Mouse (Mus musculus) bone marrow macrophage, adult 2 months (primary cell): ENCODE measurements around the gene Jmjd1c.

ENCODE experiments used
- CTCF ChIP-seq: IDR thresholded peaks from 2 replicates; pipeline ENCODE4 v1.5.1; 2012; ENCODE audit warnings: low read depth, mild to moderate bottlenecking, low read length, moderate library complexity
- POLR2A ChIP-seq: IDR thresholded peaks from 2 replicates; pipeline ENCODE4 v1.6.1; 2012; ENCODE audit warnings: mild to moderate bottlenecking, low read depth, low read length, borderline replicate concordance

GRCm38 (mm10) chr10:67073577-67073976 is 22.3 kb upstream of the Jmjd1c start:
- TF ChIP-seq CTCF: no peak
- TF ChIP-seq POLR2A: no peak
